In the genomic region with DNA sequence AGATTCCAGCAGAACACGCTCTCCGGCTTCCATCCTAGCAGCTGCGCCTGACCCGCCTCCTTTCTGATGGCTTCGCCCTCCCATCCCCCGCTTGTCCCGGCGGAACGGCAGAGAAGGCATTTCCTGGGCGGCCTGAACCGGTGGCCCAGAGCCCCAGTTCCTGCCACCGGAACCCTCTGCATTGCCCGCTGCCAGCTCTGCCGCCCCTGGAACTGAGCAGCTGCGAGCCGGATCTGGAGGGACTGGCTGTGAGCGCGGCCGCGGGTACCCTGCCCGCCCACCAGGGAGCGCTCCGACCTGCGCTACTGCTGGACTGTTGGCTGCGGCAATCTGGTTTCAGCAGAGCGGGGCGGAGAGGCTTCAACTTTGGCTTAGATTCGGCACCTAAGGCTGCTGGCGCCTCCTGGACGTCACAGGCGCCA, we compare ENCODE assay signal across 7 mouse cellular contexts. TPM values are rescaled to one million over a fixed set of nuclear protein-coding genes. Genes with fewer than 3 reads are reported as not detected.
A peak's percentile ranks its signal among the peaks of the same experiment; 100 is the strongest.
DNase-seq lines count a peak whose midpoint lies in the region; ATAC-seq lines count a peak whose summit lies in the region.

No protein-coding gene starts in this region.

- peak overlapping the region; percentile 94 for H3K4me2 ChIP-seq in embryonic facial prominence, embryonic 13.5 days
- peak overlapping the region; percentile 76 for H3K4me2 ChIP-seq in liver, embryonic 11.5 days

- H3K4me1 ChIP-seq in embryonic facial prominence, embryonic 13.5 days, result peaks cover 38% of the 10 kb centered on the region
- H3K4me1 ChIP-seq in heart, embryonic 10.5 days, result peaks cover 41% of the 10 kb centered on the region
- H3K4me1 ChIP-seq in liver, embryonic 11.5 days (replicated peaks; ENCODE audit: control insufficient read depth, insufficient read depth, low read length), result peaks cover 9% of the 10 kb centered on the region

- H3K4me3 ChIP-seq in embryonic facial prominence, embryonic 13.5 days, result peak overlapping the region; percentile 45
- H3K4me3 ChIP-seq in heart, embryonic 10.5 days, result peak overlapping the region; percentile 72
- peak overlapping the region; percentile 28 for H3K4me3 ChIP-seq in liver, embryonic 11.5 days (ENCODE audit: low read depth, low read length)

- H3K27ac ChIP-seq in embryonic facial prominence, embryonic 13.5 days, result no peak overlapping the region
- peak overlapping the region; percentile 62; the same call in 1 of the 2 replicates for H3K27ac ChIP-seq in heart, embryonic 10.5 days
- H3K27ac ChIP-seq in liver, embryonic 11.5 days (ENCODE audit: low read depth, low read length), result no peak overlapping the region

- under 1% methylated on average over 31 of the region's 31 CpGs for whole genome bisulfite sequencing in embryonic facial prominence, embryonic 13.5 days
- 1% methylated on average over 31 of the region's 31 CpGs for WGBS in heart, embryonic 10.5 days
- WGBS in liver, embryonic 11.5 days, result under 1% methylated on average over 31 of the region's 31 CpGs

- no peak for ATAC-seq in embryonic facial prominence, embryonic 13.5 days (ENCODE audit: insufficient number of reproducible peaks, insufficient read depth, low FRiP score, low TSS enrichment, low read depth)
- ATAC-seq in liver, embryonic 11.5 days (replicated peaks; ENCODE audit: low FRiP score), result 0 out of 2 replicates have a peak, but pooled peaks have one; percentile 31
- ATAC-seq in monocyte, adult 5-6 weeks (replicated peaks; ENCODE audit: insufficient number of reproducible peaks, low FRiP score, low TSS enrichment, poor library complexity, severe bottlenecking), result peak; percentile 27; the same call in 1 of the 2 replicates

- H3K9me3 ChIP-seq in embryonic facial prominence, embryonic 13.5 days, result no peaks in the 10 kb centered on the region
- no peaks in the 10 kb centered on the region for H3K9me3 ChIP-seq in heart, embryonic 10.5 days
- H3K9me3 ChIP-seq in liver, embryonic 11.5 days (ENCODE audit: control insufficient read depth, low read length), result no peaks in the 10 kb centered on the region

- peak; percentile 82 for DNase-seq in adrenal gland, postnatal 25 days
- peak; percentile 85 for DNase-seq in heart, embryonic 10.5 days (ENCODE audit: low spot score)
- peak; percentile 86 for DNase-seq in kidney, adult 9 months
- DNase-seq in liver, embryonic 11.5 days (ENCODE audit: low spot score), result peak; percentile 84
- DNase-seq in spleen, postnatal 36 days (ENCODE audit: low spot score in 2 of 2), result peak; percentile 67 to 77

- H3K9ac ChIP-seq in embryonic facial prominence, embryonic 13.5 days, result peak overlapping the region; percentile 58
- no peak overlapping the region; the same call in 1 of the 2 replicates for H3K9ac ChIP-seq in liver, embryonic 11.5 days (ENCODE audit: low read depth, low read length)

- H3K27me3 ChIP-seq in embryonic facial prominence, embryonic 13.5 days, result peaks cover 50% of the 10 kb centered on the region
- peaks cover 58% of the 10 kb centered on the region for H3K27me3 ChIP-seq in heart, embryonic 10.5 days (ENCODE audit: insufficient read depth, poor library complexity, severe bottlenecking)
- H3K27me3 ChIP-seq in liver, embryonic 11.5 days (replicated peaks; ENCODE audit: control insufficient read depth, insufficient read depth, low read length), result peaks cover 61% of the 10 kb centered on the region

- H3K36me3 ChIP-seq in embryonic facial prominence, embryonic 13.5 days, result no peaks in the 10 kb centered on the region
- H3K36me3 ChIP-seq in heart, embryonic 10.5 days, result no peaks in the 10 kb centered on the region
- H3K36me3 ChIP-seq in liver, embryonic 11.5 days (ENCODE audit: control insufficient read depth, insufficient read depth, low read length), result no peaks in the 10 kb centered on the region

RNA-seq across cellular contexts. Expression of gene Hs3st3b1, which starts 3.1 kb away (rescaled TPM):
- 2.1 TPM in 2 replicates for total RNA-seq in adrenal gland, postnatal 25 days (2021)
- polyA plus RNA-seq in embryonic facial prominence, embryonic 13.5 days (2015; fragmentation: Nextera tagmentation; extraction: Ambion mirVana), result 15.9 and 18.5 TPM in 2 replicates
- polyA plus RNA-seq in heart, embryonic 10.5 days (2016; fragmentation: Nextera tagmentation; extraction: Ambion mirVana), result 5.9 and 23.9 TPM in 2 replicates
- polyA plus RNA-seq in liver, embryonic 11.5 days (2014; fragmentation: Nextera tagmentation; extraction: Ambion mirVana), result 41.7 and 42.4 TPM in 2 replicates
- 16.4 to 32.5 TPM (median 17.9 TPM) in 3 replicates for total RNA-seq in monocyte, adult 5-6 weeks (2017)
